Mouse (Mus musculus): ENCODE measurements at regions not wholly inside any gene's neighbourhood (a gene's known extent, or its start where the extent isn't known, plus 50 kb on each side); places are given as distances from the start of the nearest gene placed in this dataset.
"Not testable (repeated sequence)": the region's sequence is repeated elsewhere in the genome, so short reads cannot be mapped to it uniquely, and the experiment has no call there.

GRCm38 (mm10) chr9:48047846-48048245 lies 114.0 kb upstream of the Nxpe4 start:
- intact Hi-C loops (cut with DNase I), result no loop called here

- intact Hi-C loops (cut with DNase I), result loop anchor here (5.0 kb wide), 1 partner anchor 49 kb away; no protein-coding TSS in a partner anchor
These were observed 108.2 kb upstream of the Nxpe4 start for GRCm38 (mm10) chr9:48053580-48053979.

GRCm38 (mm10) chr9:48055246-48055645 lies 106.6 kb upstream of the Nxpe4 start:
- intact Hi-C loops (cut with DNase I), result no loop called here

DNA sequence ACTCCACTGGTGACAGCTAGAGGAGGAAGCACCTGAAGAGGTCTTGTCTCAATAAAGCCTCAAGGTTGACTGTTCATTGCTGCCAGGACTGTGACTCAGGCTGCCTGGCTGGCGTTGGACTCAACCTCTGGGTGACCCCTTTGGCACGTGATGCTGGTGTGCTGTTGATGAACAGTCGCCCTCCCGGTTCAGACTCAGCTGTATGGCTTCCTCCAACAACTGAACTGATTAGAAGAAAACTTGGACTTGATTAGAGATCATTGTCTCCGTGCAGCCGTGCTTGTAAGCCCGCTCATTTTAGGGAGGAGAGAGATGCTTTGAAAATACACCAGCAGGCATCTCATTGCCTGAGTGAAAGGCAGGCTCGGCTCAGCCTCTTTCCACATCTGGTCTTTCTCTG lies 103.2 kb upstream of the Nxpe4 start:
- intact Hi-C loops (cut with DNase I), result no loop called here

DNA sequence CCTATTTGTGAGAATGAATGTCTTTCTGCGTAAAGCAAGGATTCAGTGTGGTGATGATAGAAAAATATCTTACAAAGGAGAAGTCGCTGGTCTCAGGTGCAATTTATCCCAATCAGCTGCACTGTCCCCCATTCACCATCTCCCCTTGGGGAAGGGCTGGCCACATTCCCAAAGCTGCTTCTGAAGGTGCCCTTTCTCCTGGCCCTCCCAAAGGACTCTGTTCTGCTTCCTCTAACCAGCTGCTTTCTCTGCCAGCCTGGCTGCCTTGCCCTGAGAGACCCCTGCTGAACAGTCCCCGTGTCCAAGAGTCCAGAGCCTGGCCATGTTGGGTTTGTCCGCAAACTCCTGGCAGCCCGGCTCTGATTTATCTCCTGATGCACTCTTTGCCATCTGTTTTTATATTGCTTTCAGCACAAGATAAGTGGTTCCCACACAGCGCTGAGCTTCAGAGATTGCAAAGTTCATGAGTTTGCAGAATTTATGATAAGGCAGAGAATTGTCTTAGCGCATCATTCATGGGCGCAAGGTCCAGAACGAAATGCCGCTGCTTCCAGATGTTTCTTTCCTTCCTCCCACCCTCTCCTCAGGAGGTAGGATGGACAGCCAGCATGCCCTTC lies 102.2 kb upstream of the Nxpe4 start:
- intact Hi-C loops (cut with DNase I), result no loop called here

DNA sequence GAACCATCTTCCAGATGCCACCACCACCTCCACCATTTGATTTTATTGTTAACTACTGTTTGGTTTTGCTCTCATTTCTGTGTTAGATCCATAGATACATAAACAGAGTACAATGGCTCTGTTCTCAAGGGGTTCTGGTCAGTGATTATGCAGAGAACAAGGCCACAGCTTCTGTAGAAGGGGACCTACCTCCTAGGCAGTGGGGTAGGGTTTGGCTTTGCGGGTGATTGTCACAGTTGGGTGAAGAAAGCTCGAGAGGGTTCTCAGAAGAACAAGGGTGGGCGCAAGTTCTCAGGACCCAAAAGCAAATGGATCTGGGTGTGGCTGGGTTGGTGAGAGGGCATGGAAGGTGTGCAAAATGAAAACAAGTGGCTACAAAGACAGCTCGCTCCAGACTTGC lies 100.8 kb upstream of the Nxpe4 start:
- intact Hi-C loops (cut with DNase I), result no loop called here

DNA sequence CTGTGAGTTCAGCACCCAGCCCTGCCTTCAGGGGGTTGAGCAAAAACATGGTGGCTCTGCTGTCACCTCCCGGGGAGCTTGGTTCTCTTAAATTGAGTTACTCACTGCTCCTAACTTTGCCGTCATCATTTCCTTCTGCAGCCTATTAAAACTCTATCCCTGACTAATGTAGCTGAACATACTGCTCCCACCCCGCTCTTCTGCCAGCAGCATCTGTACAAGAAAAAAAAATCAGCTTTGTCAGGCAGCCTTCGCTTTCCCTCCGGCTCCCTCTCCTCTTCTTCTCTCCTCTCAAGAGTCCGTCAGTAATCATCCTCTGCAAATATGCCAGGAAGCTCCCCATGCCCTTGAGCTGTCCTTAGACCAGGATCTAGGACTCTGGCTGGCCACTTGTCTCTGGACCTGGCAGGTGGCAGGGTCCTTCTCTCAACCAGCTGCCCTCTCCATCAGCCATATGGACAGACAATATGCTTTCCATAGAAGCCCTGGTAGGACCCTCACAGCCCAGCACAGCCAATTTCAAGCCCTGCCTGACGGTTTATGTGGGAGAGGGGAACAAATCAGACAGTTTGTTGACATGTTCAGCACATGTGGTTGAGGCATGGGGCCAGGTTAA lies 95.0 kb upstream of the Nxpe4 start:
- intact Hi-C loops (cut with DNase I), result no loop called here

- intact Hi-C loops (cut with DNase I), result no loop called here
These were observed 89.2 kb upstream of the Nxpe4 start for GRCm38 (mm10) chr9:48072592-48072991.

DNA sequence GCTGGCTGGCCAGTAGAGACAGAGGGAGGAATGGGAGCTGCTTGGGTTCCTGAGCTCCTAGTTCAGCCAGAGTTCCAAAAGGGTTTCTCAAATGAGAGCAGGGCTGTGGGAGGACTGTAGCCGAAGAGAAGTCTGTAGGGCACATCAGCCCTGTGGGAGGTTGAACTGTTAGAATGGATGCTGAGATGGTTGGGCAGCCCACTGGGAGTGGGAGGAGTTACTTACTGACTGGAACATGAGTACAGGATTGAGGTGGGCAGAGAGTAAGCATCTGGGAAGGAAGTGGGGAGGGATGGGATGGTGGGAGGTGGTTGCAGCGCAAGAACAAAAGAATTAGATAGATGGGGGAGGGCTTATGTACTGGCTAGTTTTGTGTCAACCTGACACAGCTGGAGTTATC lies 88.7 kb upstream of the Nxpe4 start:
- intact Hi-C loops (cut with DNase I), result no loop called here

- intact Hi-C loops (cut with DNase I), result no loop called here
These were observed 86.1 kb upstream of the Nxpe4 start for GRCm38 (mm10) chr9:48075661-48076240.

- intact Hi-C loops (cut with DNase I), result no loop called here
These were observed 79.4 kb upstream of the Nxpe4 start for GRCm38 (mm10) chr9:48082461-48082860.

DNA sequence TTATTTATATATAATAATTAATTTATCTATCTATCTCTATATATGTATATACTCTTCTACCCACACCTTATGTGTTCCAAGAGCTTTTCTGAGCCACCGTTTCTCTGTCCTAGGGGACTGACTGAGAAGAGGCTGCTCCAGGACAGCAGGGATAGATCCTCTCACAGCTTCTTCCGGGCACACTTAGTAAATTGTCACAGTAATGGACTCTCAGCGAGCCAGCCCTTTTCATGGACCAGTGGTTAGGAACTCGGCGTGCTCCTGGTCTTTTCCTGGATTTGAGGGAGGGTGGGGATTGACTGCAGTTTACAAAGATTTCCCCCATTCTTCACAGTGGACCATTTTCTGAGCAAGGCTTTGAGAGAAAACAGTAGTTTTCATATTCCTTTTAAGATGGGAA lies 77.6 kb upstream of the Nxpe4 start:
- intact Hi-C loops (cut with DNase I), result not testable (repeated sequence)

- intact Hi-C loops (cut with DNase I), result no loop called here
These were observed 72.2 kb upstream of the Nxpe4 start for GRCm38 (mm10) chr9:48089661-48090060.

GRCm38 (mm10) chr9:48094756-48095155 lies 67.1 kb upstream of the Nxpe4 start:
- intact Hi-C loops (cut with DNase I), result no loop called here

DNA sequence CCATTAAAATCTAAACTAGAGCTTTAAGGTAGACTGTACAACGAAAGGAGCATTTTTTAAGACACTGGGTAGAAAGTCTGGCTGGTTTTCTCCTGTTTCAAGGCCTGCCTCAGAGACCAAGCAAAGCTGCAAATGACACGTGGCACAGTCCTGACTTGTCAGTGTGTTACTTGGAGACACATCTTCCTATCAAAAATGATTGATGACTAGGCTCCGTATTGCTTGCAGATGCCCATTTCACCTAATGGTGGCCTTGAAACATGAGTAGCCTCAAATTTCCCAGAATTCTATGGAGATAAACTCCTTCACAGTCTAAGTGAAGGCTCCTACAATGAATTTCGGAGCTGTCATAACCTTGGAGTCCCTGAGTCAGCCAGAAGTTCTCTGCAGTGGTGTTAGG lies 62.0 kb upstream of the Nxpe4 start:
- intact Hi-C loops (cut with DNase I), result loop anchor here (5.0 kb wide), 1 partner anchor 48 kb away; no protein-coding TSS in a partner anchor

GRCm38 (mm10) chr9:48106441-48107167 lies 55.2 kb upstream of the Nxpe4 start:
- intact Hi-C loops (cut with DNase I), result no loop called here

- intact Hi-C loops (cut with DNase I), result no loop called here
These were observed 52.7 kb upstream of the Nxpe4 start for GRCm38 (mm10) chr9:48108994-48109619.

DNA sequence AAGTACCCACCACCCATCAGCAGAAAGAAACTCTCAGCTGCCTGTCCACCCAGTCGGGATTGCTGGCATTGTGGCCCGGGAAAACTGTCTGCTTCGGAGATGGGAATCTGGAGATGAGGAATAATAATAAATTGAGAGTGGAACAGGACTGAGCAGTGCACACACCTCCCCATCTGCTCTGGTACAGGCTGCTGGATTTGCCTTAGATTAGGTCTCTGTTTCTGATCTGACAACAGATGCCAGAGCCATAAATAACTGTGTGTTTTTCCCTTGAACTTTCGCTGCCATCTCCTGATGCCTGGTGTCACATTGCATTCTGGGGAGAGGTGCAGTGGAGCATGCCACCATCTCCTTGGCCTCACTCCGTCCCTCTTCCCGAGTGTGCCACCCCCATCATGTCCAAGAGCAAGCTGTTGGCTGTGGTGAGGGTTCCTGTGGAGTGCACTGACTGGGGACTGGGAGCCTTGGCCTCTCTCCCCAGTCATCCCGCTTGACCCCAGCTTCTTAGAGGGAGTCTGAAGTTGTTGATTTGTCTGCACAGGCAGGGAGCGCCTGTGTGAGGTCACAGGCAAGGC lies 50.4 kb upstream of the Nxpe4 start:
- intact Hi-C loops (cut with DNase I), result no loop called here
